Mouse (Mus musculus): ENCODE measurements at regions not wholly inside any gene's neighbourhood (a gene's known extent, or its start where the extent isn't known, plus 50 kb on each side); places are given as distances from the start of the nearest gene placed in this dataset.
A peak's percentile ranks its signal among the peaks of the same experiment; 100 is the strongest.

GRCm38 (mm10) chr2:45700578-45700977 lies 583.4 kb upstream of the Zeb2 start:
- Histone ChIP-seq H3K4me2 (ENCODE audit: low read depth, low read length) (no peak overlapping the region), H3K9ac (ENCODE audit: low read length) (no peak overlapping the region), H3K4me3 (ENCODE audit: low read length) (no peak overlapping the region), H3K36me3 (ENCODE audit: control insufficient read depth, insufficient read depth) (no peaks in the 10 kb centered on the region), H3K9me3 (replicated peaks; ENCODE audit: control insufficient read depth, low read length) (no peaks in the 10 kb centered on the region), H3K4me1 (ENCODE audit: control insufficient read depth, insufficient read depth, low read length) (no peaks in the 10 kb centered on the region), H3K27ac (ENCODE audit: low read length) (no peak overlapping the region), H3K27me3 (ENCODE audit: control insufficient read depth, insufficient read depth, low read length) (no peaks in the 10 kb centered on the region)
- no peak for ATAC-seq (replicated peaks; ENCODE audit: extremely low read depth, insufficient read depth, low FRiP score)
- WGBS: 88% methylated on average over 1 of the region's 1 CpGs

- peak overlapping the region; percentile 4; the same call in 1 of the 2 replicates for H3K27ac ChIP-seq (ENCODE audit: low read length)
- no peak overlapping the region for H3K9ac ChIP-seq (ENCODE audit: low read length)
Measured at GRCm38 (mm10) chr2:45693291-45694020, 576.3 kb upstream of the Zeb2 start.

GRCm38 (mm10) chr2:45692819-45693218 lies 575.6 kb upstream of the Zeb2 start:
- H3K4me1 ChIP-seq (ENCODE audit: control insufficient read depth, insufficient read depth, low read length): peaks cover 2% of the 10 kb centered on the region; the same call in 1 of the 2 replicates
- no peaks in the 10 kb centered on the region for H3K9me3 ChIP-seq (replicated peaks; ENCODE audit: control insufficient read depth, low read length)
- H3K27me3 ChIP-seq (ENCODE audit: control insufficient read depth, insufficient read depth, low read length): no peaks in the 10 kb centered on the region
- H3K27ac ChIP-seq (ENCODE audit: low read length): no peak overlapping the region
- H3K36me3 ChIP-seq (ENCODE audit: control insufficient read depth, insufficient read depth): no peaks in the 10 kb centered on the region
- 73% methylated on average over 1 of the region's 1 CpGs for WGBS
- no peak overlapping the region for H3K9ac ChIP-seq (ENCODE audit: low read length)
- no peak overlapping the region for H3K4me3 ChIP-seq (ENCODE audit: low read length)
- no peak overlapping the region for H3K4me2 ChIP-seq (ENCODE audit: low read depth, low read length)
- ATAC-seq (replicated peaks; ENCODE audit: extremely low read depth, insufficient read depth, low FRiP score): no peak

More at GRCm38 (mm10) chr2:45693291-45694020, 576.3 kb upstream of the Zeb2 start:
- Histone ChIP-seq H3K36me3 (ENCODE audit: control insufficient read depth, insufficient read depth) (no peaks in the 10 kb centered on the region), H3K9me3 (replicated peaks; ENCODE audit: control insufficient read depth, low read length) (no peaks in the 10 kb centered on the region), H3K4me1 (ENCODE audit: control insufficient read depth, insufficient read depth, low read length) (peaks cover 2% of the 10 kb centered on the region; the same call in 1 of the 2 replicates), H3K27me3 (ENCODE audit: control insufficient read depth, insufficient read depth, low read length) (no peaks in the 10 kb centered on the region), H3K4me2 (ENCODE audit: low read depth, low read length) (no peak overlapping the region), H3K4me3 (ENCODE audit: low read length) (no peak overlapping the region)
- ATAC-seq (replicated peaks; ENCODE audit: extremely low read depth, insufficient read depth, low FRiP score): no peak
- 51% methylated on average over 8 of the region's 8 CpGs for WGBS

GRCm38 (mm10) chr2:45688996-45689395 lies 571.8 kb upstream of the Zeb2 start:
- WGBS: 69% methylated on average over 1 of the region's 1 CpGs

GRCm38 (mm10) chr2:45681251-45681650 lies 564.1 kb upstream of the Zeb2 start:
- 77% methylated on average over 1 of the region's 1 CpGs for WGBS

More at GRCm38 (mm10) chr2:45688996-45689395, 571.8 kb upstream of the Zeb2 start:
- no peak overlapping the region for H3K27ac ChIP-seq (ENCODE audit: low read length)
- H3K4me3 ChIP-seq (ENCODE audit: low read length): no peak overlapping the region
- H3K9me3 ChIP-seq (replicated peaks; ENCODE audit: control insufficient read depth, low read length): no peaks in the 10 kb centered on the region
- no peaks in the 10 kb centered on the region for H3K36me3 ChIP-seq (ENCODE audit: control insufficient read depth, insufficient read depth)
- peaks cover 2% of the 10 kb centered on the region; the same call in 1 of the 2 replicates for H3K4me1 ChIP-seq (ENCODE audit: control insufficient read depth, insufficient read depth, low read length)
- no peaks in the 10 kb centered on the region for H3K27me3 ChIP-seq (ENCODE audit: control insufficient read depth, insufficient read depth, low read length)
- H3K4me2 ChIP-seq (ENCODE audit: low read depth, low read length): no peak overlapping the region
- ATAC-seq (replicated peaks; ENCODE audit: extremely low read depth, insufficient read depth, low FRiP score): no peak
- H3K9ac ChIP-seq (ENCODE audit: low read length): no peak overlapping the region

GRCm38 (mm10) chr2:45679101-45679895 lies 562.1 kb upstream of the Zeb2 start:
- Histone ChIP-seq H3K4me2 (ENCODE audit: low read depth, low read length) (no peak overlapping the region), H3K27me3 (ENCODE audit: control insufficient read depth, insufficient read depth, low read length) (no peaks in the 10 kb centered on the region), H3K9me3 (replicated peaks; ENCODE audit: control insufficient read depth, low read length) (no peaks in the 10 kb centered on the region), H3K9ac (ENCODE audit: low read length) (no peak overlapping the region), H3K4me3 (ENCODE audit: low read length) (no peak overlapping the region), H3K4me1 (ENCODE audit: control insufficient read depth, insufficient read depth, low read length) (no peaks in the 10 kb centered on the region), H3K27ac (ENCODE audit: low read length) (no peak overlapping the region), H3K36me3 (ENCODE audit: control insufficient read depth, insufficient read depth) (no peaks in the 10 kb centered on the region)
- WGBS: 73% methylated on average over 10 of the region's 10 CpGs
- no peak for ATAC-seq (replicated peaks; ENCODE audit: extremely low read depth, insufficient read depth, low FRiP score)

More at GRCm38 (mm10) chr2:45681251-45681650, 564.1 kb upstream of the Zeb2 start:
- Histone ChIP-seq H3K27ac (ENCODE audit: low read length) (no peak overlapping the region), H3K36me3 (ENCODE audit: control insufficient read depth, insufficient read depth) (no peaks in the 10 kb centered on the region), H3K27me3 (ENCODE audit: control insufficient read depth, insufficient read depth, low read length) (no peaks in the 10 kb centered on the region), H3K4me1 (ENCODE audit: control insufficient read depth, insufficient read depth, low read length) (no peaks in the 10 kb centered on the region), H3K4me2 (ENCODE audit: low read depth, low read length) (no peak overlapping the region), H3K4me3 (ENCODE audit: low read length) (no peak overlapping the region), H3K9ac (ENCODE audit: low read length) (no peak overlapping the region), H3K9me3 (replicated peaks; ENCODE audit: control insufficient read depth, low read length) (no peaks in the 10 kb centered on the region)
- ATAC-seq (replicated peaks; ENCODE audit: extremely low read depth, insufficient read depth, low FRiP score): no peak

GRCm38 (mm10) chr2:45678685-45679084 lies 561.5 kb upstream of the Zeb2 start:
- Histone ChIP-seq H3K36me3 (ENCODE audit: control insufficient read depth, insufficient read depth) (no peaks in the 10 kb centered on the region), H3K27me3 (ENCODE audit: control insufficient read depth, insufficient read depth, low read length) (no peaks in the 10 kb centered on the region), H3K27ac (ENCODE audit: low read length) (no peak overlapping the region), H3K9me3 (replicated peaks; ENCODE audit: control insufficient read depth, low read length) (no peaks in the 10 kb centered on the region), H3K9ac (ENCODE audit: low read length) (no peak overlapping the region), H3K4me2 (ENCODE audit: low read depth, low read length) (no peak overlapping the region), H3K4me1 (ENCODE audit: control insufficient read depth, insufficient read depth, low read length) (no peaks in the 10 kb centered on the region), H3K4me3 (ENCODE audit: low read length) (no peak overlapping the region)
- WGBS: 52% methylated on average over 9 of the region's 9 CpGs
- ATAC-seq (replicated peaks; ENCODE audit: extremely low read depth, insufficient read depth, low FRiP score): no peak

GRCm38 (mm10) chr2:45675776-45676175 lies 558.6 kb upstream of the Zeb2 start:
- Histone ChIP-seq H3K4me3 (ENCODE audit: low read length) (no peak overlapping the region), H3K9me3 (replicated peaks; ENCODE audit: control insufficient read depth, low read length) (no peaks in the 10 kb centered on the region), H3K36me3 (ENCODE audit: control insufficient read depth, insufficient read depth) (no peaks in the 10 kb centered on the region), H3K9ac (ENCODE audit: low read length) (no peak overlapping the region), H3K4me1 (ENCODE audit: control insufficient read depth, insufficient read depth, low read length) (no peaks in the 10 kb centered on the region), H3K4me2 (ENCODE audit: low read depth, low read length) (no peak overlapping the region), H3K27ac (ENCODE audit: low read length) (no peak overlapping the region), H3K27me3 (ENCODE audit: control insufficient read depth, insufficient read depth, low read length) (no peaks in the 10 kb centered on the region)
- no peak for ATAC-seq (replicated peaks; ENCODE audit: extremely low read depth, insufficient read depth, low FRiP score)
- WGBS: 91% methylated on average over 2 of the region's 2 CpGs

GRCm38 (mm10) chr2:45656011-45656410 lies 538.8 kb upstream of the Zeb2 start:
- peak overlapping the region; percentile 1; the same call in 1 of the 2 replicates for H3K27ac ChIP-seq (ENCODE audit: low read length)
- no peaks in the 10 kb centered on the region for H3K36me3 ChIP-seq (ENCODE audit: control insufficient read depth, insufficient read depth)
- no peak overlapping the region for H3K4me3 ChIP-seq (ENCODE audit: low read length)
- H3K27me3 ChIP-seq (ENCODE audit: control insufficient read depth, insufficient read depth, low read length): no peaks in the 10 kb centered on the region
- no peaks in the 10 kb centered on the region for H3K9me3 ChIP-seq (replicated peaks; ENCODE audit: control insufficient read depth, low read length)
- no peaks in the 10 kb centered on the region for H3K4me1 ChIP-seq (ENCODE audit: control insufficient read depth, insufficient read depth, low read length)
- H3K9ac ChIP-seq (ENCODE audit: low read length): no peak overlapping the region
- ATAC-seq (replicated peaks; ENCODE audit: extremely low read depth, insufficient read depth, low FRiP score): no peak
- H3K4me2 ChIP-seq (ENCODE audit: low read depth, low read length): no peak overlapping the region
- WGBS: 56% methylated on average over 1 of the region's 1 CpGs
